Mouse (Mus musculus) thymus, adult 2 months (tissue): ENCODE measurements at regions not wholly inside any gene's neighbourhood (a gene's known extent, or its start where the extent isn't known, plus 50 kb on each side); places are given as distances from the start of the nearest gene placed in this dataset.

ENCODE experiments used
- DNase-seq: peaks from one replicate; pipeline ENCODE4 v3.0.0; 2021
- H3K27ac ChIP-seq: fragments of 200-500 bp; 2 replicates; pipeline ENCODE4 v1.5.1; 2012; ENCODE audit warnings: low read length, control low read depth; ENCODE audit not compliant: control insufficient read depth, insufficient read depth
- H3K27me3 ChIP-seq: fragments of 200-500 bp; 2 replicates; pipeline ENCODE4 v1.6.1; 2012; ENCODE audit warnings: mild to moderate bottlenecking, low read length, moderate library complexity, mixed read lengths; ENCODE audit not compliant: control insufficient read depth, insufficient read depth
- H3K36me3 ChIP-seq: fragments of 200-500 bp; 2 replicates; pipeline ENCODE4 v1.6.1; 2012; ENCODE audit warnings: mild to moderate bottlenecking, low read length, moderate library complexity; ENCODE audit not compliant: control insufficient read depth, insufficient read depth
- H3K4me1 ChIP-seq: fragments of 200-500 bp; replicated peaks from 2 replicates; pipeline ENCODE4 v1.6.1; 2012; ENCODE audit warnings: low read length; ENCODE audit not compliant: control insufficient read depth, insufficient read depth
- H3K4me3 ChIP-seq: fragments of 200-500 bp; 2 replicates; pipeline ENCODE4 v1.5.1; 2012; ENCODE audit warnings: mild to moderate bottlenecking, low read length, control low read depth, moderate library complexity; ENCODE audit not compliant: control insufficient read depth, insufficient read depth
- CTCF ChIP-seq: fragments of 200-500 bp; IDR thresholded peaks from 2 replicates; pipeline ENCODE4 v1.5.1; 2012; ENCODE audit warnings: mild to moderate bottlenecking, control low read depth, low read length, moderate library complexity, borderline replicate concordance; ENCODE audit not compliant: control insufficient read depth, poor library complexity, insufficient read depth; ENCODE audit errors: extremely low read depth
- POLR2A ChIP-seq: fragments of 200-500 bp; IDR thresholded peaks from 2 replicates; pipeline ENCODE4 v1.6.1; 2012; ENCODE audit warnings: mild to moderate bottlenecking, low read length, control low read depth, moderate library complexity; ENCODE audit not compliant: control insufficient read depth, poor library complexity, insufficient read depth; ENCODE audit errors: extremely low read depth
- WGBS: fragments of 180-500 bp; shearing (Covaris S2); methylation state at CpG from one replicate; pipeline ENCODE4 v1.1.7; 2018; 5-methylcytosine and 5-hydroxymethylcytosine counted together

GRCm38 (mm10) chr1:75612083-75612720 is 66.1 kb downstream of the Slc4a3 start:
- H3K4me1 ChIP-seq: no peaks in the 10 kb centered on the region
- no peak overlapping the region for H3K4me3 ChIP-seq
- H3K27ac ChIP-seq: no peak overlapping the region
- no peak for DNase-seq
- TF ChIP-seq POLR2A: no peak
- no peak for TF ChIP-seq CTCF
- no peaks in the 10 kb centered on the region for H3K27me3 ChIP-seq
- no peaks in the 10 kb centered on the region for H3K36me3 ChIP-seq
- WGBS: 93% methylated on average over 13 of the region's 13 CpGs

- Histone ChIP-seq H3K27ac (no peak overlapping the region), H3K4me3 (no peak overlapping the region), H3K36me3 (no peaks in the 10 kb centered on the region), H3K4me1 (no peaks in the 10 kb centered on the region), H3K27me3 (no peaks in the 10 kb centered on the region)
- WGBS: 75% methylated on average over 2 of the region's 2 CpGs
- no peak for DNase-seq
- no peak for TF ChIP-seq POLR2A
Measured at GRCm38 (mm10) chr1:75613206-75613605, 67.1 kb downstream of the Slc4a3 start.

GRCm38 (mm10) chr1:75616971-75617370 is 70.9 kb downstream of the Slc4a3 start:
- 89% methylated on average over 2 of the region's 2 CpGs for WGBS
- Histone ChIP-seq H3K36me3 (no peaks in the 10 kb centered on the region), H3K27ac (no peak overlapping the region), H3K4me1 (no peaks in the 10 kb centered on the region), H3K27me3 (no peaks in the 10 kb centered on the region), H3K4me3 (no peak overlapping the region)
- TF ChIP-seq POLR2A (no peak), CTCF (no peak)
- DNase-seq: no peak

GRCm38 (mm10) chr1:75618367-75618790 is 72.3 kb downstream of the Slc4a3 start:
- H3K27me3 ChIP-seq: no peaks in the 10 kb centered on the region
- no peaks in the 10 kb centered on the region for H3K4me1 ChIP-seq
- DNase-seq: no peak
- no peaks in the 10 kb centered on the region for H3K36me3 ChIP-seq
- 79% methylated on average over 7 of the region's 7 CpGs for WGBS
- no peak overlapping the region for H3K4me3 ChIP-seq
- no peak overlapping the region for H3K27ac ChIP-seq
- TF ChIP-seq CTCF (no peak), POLR2A (no peak)

GRCm38 (mm10) chr1:75630287-75630686 is 84.2 kb downstream of the Slc4a3 start:
- no peak for TF ChIP-seq CTCF
- no peak for TF ChIP-seq POLR2A
- Histone ChIP-seq H3K4me3 (no peak overlapping the region), H3K27ac (no peak overlapping the region), H3K4me1 (no peaks in the 10 kb centered on the region), H3K36me3 (no peaks in the 10 kb centered on the region), H3K27me3 (no peaks in the 10 kb centered on the region)
- WGBS: 90% methylated on average over 2 of the region's 2 CpGs
- DNase-seq: no peak

GRCm38 (mm10) chr1:75631729-75632128 is 85.7 kb downstream of the Slc4a3 start:
- H3K36me3 ChIP-seq: no peaks in the 10 kb centered on the region
- DNase-seq: no peak
- 90% methylated on average over 1 of the region's 1 CpGs for WGBS
- no peak overlapping the region for H3K27ac ChIP-seq
- no peaks in the 10 kb centered on the region for H3K27me3 ChIP-seq
- no peak overlapping the region for H3K4me3 ChIP-seq
- H3K4me1 ChIP-seq: no peaks in the 10 kb centered on the region
- TF ChIP-seq POLR2A (no peak), CTCF (no peak)

- no peaks in the 10 kb centered on the region for H3K27me3 ChIP-seq
- H3K27ac ChIP-seq: no peak overlapping the region
- TF ChIP-seq POLR2A: no peak
- TF ChIP-seq CTCF: no peak
- no peak for DNase-seq
- WGBS: 93% methylated on average over 4 of the region's 4 CpGs
- H3K4me1 ChIP-seq: no peaks in the 10 kb centered on the region
- no peaks in the 10 kb centered on the region for H3K36me3 ChIP-seq
- H3K4me3 ChIP-seq: no peak overlapping the region
Measured at GRCm38 (mm10) chr1:75635591-75635990, 89.5 kb downstream of the Slc4a3 start.
